Mouse (Mus musculus): Measurements from ENCODE around the gene Serbp1. TPM values are rescaled to one million over a fixed set of nuclear protein-coding genes. Genes with fewer than 3 reads are reported as not detected.

Gene Serbp1
- total RNA-seq, 2 experiments from 2014 or later = 188 to 193 TPM

- intact Hi-C loops (cut with DNase I) = loop anchor here (5.0 kb wide), 2 partner anchors 48 to 232 kb away; partner anchors contain the start of gene Gadd45a
- Histone ChIP-seq H3K4me3 (peak overlapping the region; percentile 87), H3K27ac (no peak overlapping the region)
- no peak for DNase-seq (ENCODE audit: extremely low spot score in 1 of 2, low spot score in 2 of 2)
- TF ChIP-seq CTCF (IDR thresholded peaks at IDR 0.05) = no peak
Measured at GRCm38 (mm10) chr6:67268983-67269382, 31.0 kb downstream of the Serbp1 start.

GRCm38 (mm10) chr6:67269459-67269858 lies 31.5 kb downstream of the Serbp1 start:
- Histone ChIP-seq H3K4me3 (peak overlapping the region; percentile 11; the same call in 1 of the 2 replicates), H3K27ac (no peak overlapping the region)
- no peak for TF ChIP-seq CTCF (IDR thresholded peaks at IDR 0.05)
- DNase-seq (ENCODE audit: extremely low spot score in 1 of 2, low spot score in 2 of 2) = no peak
- intact Hi-C loops (cut with DNase I) = loop anchor here (5.0 kb wide), 2 partner anchors 48 to 232 kb away; partner anchors contain the start of gene Gadd45a

- no peak for TF ChIP-seq CTCF (IDR thresholded peaks at IDR 0.05)
- intact Hi-C loops (cut with DNase I) = no loop called here
Measured at GRCm38 (mm10) chr6:67277944-67278343, 40.0 kb downstream of the Serbp1 start.

GRCm38 (mm10) chr6:67281614-67282197 lies 43.7 kb downstream of the Serbp1 start:
- no peak for DNase-seq (ENCODE audit: extremely low spot score in 1 of 2, low spot score in 2 of 2)
- Histone ChIP-seq H3K4me3 (no peak overlapping the region), H3K27ac (no peak overlapping the region)
- intact Hi-C loops (cut with DNase I) = no loop called here
- no peak for TF ChIP-seq CTCF (IDR thresholded peaks at IDR 0.05)

More at GRCm38 (mm10) chr6:67277944-67278343, 40.0 kb downstream of the Serbp1 start:
- Histone ChIP-seq H3K4me3 (no peak overlapping the region), H3K27ac (no peak overlapping the region)
- no peak for DNase-seq (ENCODE audit: extremely low spot score in 1 of 2, low spot score in 2 of 2)

GRCm38 (mm10) chr6:67282897-67283296 lies 44.9 kb downstream of the Serbp1 start:
- TF ChIP-seq CTCF (IDR thresholded peaks at IDR 0.05) = no peak
- Histone ChIP-seq H3K27ac (no peak overlapping the region), H3K4me3 (no peak overlapping the region)
- intact Hi-C loops (cut with DNase I) = no loop called here
- DNase-seq (ENCODE audit: extremely low spot score in 1 of 2, low spot score in 2 of 2) = no peak

GRCm38 (mm10) chr6:67292042-67292623 lies 54.2 kb downstream of the Serbp1 start:
- TF ChIP-seq CTCF (IDR thresholded peaks at IDR 0.05) = no peak
- Histone ChIP-seq H3K4me3 (no peak overlapping the region), H3K27ac (no peak overlapping the region)
- intact Hi-C loops (cut with DNase I) = no loop called here
- DNase-seq (ENCODE audit: extremely low spot score in 1 of 2, low spot score in 2 of 2) = no peak

GRCm38 (mm10) chr6:67296126-67296525 lies 58.1 kb downstream of the Serbp1 start:
- intact Hi-C loops (cut with DNase I) = no loop called here
- Histone ChIP-seq H3K4me3 (no peak overlapping the region), H3K27ac (no peak overlapping the region)

GRCm38 (mm10) chr6:67298742-67299141 lies 60.8 kb downstream of the Serbp1 start:
- TF ChIP-seq CTCF (IDR thresholded peaks at IDR 0.05) = no peak
- no peak for DNase-seq (ENCODE audit: extremely low spot score in 1 of 2, low spot score in 2 of 2)
- intact Hi-C loops (cut with DNase I) = no loop called here
- Histone ChIP-seq H3K4me3 (no peak overlapping the region), H3K27ac (no peak overlapping the region)

More at GRCm38 (mm10) chr6:67296126-67296525, 58.1 kb downstream of the Serbp1 start:
- no peak for DNase-seq (ENCODE audit: extremely low spot score in 1 of 2, low spot score in 2 of 2)
- TF ChIP-seq CTCF (IDR thresholded peaks at IDR 0.05) = peak; percentile 7; the same call in 1 of the 2 replicates

- DNase-seq (ENCODE audit: extremely low spot score in 1 of 2, low spot score in 2 of 2) = no peak
- intact Hi-C loops (cut with DNase I) = no loop called here
Measured at GRCm38 (mm10) chr6:67300300-67300699, 62.3 kb downstream of the Serbp1 start.

GRCm38 (mm10) chr6:67300710-67301163 lies 62.8 kb downstream of the Serbp1 start:
- TF ChIP-seq CTCF (IDR thresholded peaks at IDR 0.05) = no peak
- DNase-seq (ENCODE audit: extremely low spot score in 1 of 2, low spot score in 2 of 2) = peak in 1 of 2 experiments; percentile 31
- no peak overlapping the region for H3K4me3 ChIP-seq
- intact Hi-C loops (cut with DNase I) = no loop called here
- peak overlapping the region; percentile 81 for H3K27ac ChIP-seq

More at GRCm38 (mm10) chr6:67300300-67300699, 62.3 kb downstream of the Serbp1 start:
- peak overlapping the region; percentile 48; the same call in 1 of the 2 replicates for H3K27ac ChIP-seq
- no peak overlapping the region for H3K4me3 ChIP-seq
- no peak for TF ChIP-seq CTCF (IDR thresholded peaks at IDR 0.05)

- Histone ChIP-seq H3K27ac (peak overlapping the region; percentile 81), H3K4me3 (no peak overlapping the region)
- intact Hi-C loops (cut with DNase I) = no loop called here
- no peak for DNase-seq (ENCODE audit: extremely low spot score in 1 of 2, low spot score in 2 of 2)
- TF ChIP-seq CTCF (IDR thresholded peaks at IDR 0.05) = no peak
Measured at GRCm38 (mm10) chr6:67301230-67301629, 63.3 kb downstream of the Serbp1 start.

GRCm38 (mm10) chr6:67302471-67302870 lies 64.5 kb downstream of the Serbp1 start:
- DNase-seq (ENCODE audit: extremely low spot score in 1 of 2, low spot score in 2 of 2) = no peak
- intact Hi-C loops (cut with DNase I) = no loop called here
- Histone ChIP-seq H3K27ac (no peak overlapping the region), H3K4me3 (no peak overlapping the region)
- TF ChIP-seq CTCF (IDR thresholded peaks at IDR 0.05) = no peak

Measured in left cerebral cortex, adult 2 months (tissue).